Mouse (Mus musculus) heart, adult 2 months (tissue): ENCODE measurements around the gene Rab3gap2.

Source experiments
- CTCF ChIP-seq: fragments of 200-600 bp; IDR thresholded peaks from 2 replicates; pipeline ENCODE4 v1.8.1; 2022; ENCODE audit warnings: antibody characterized with exemption, mild to moderate bottlenecking, moderate library complexity
- EP300 ChIP-seq: fragments of 200-500 bp; IDR thresholded peaks from 2 replicates; pipeline ENCODE4 v1.6.1; 2011; ENCODE audit warnings: low read depth, low read length, control low read depth; ENCODE audit not compliant: insufficient read depth
- POLR2A ChIP-seq: fragments of 200-500 bp; IDR thresholded peaks from 2 replicates; pipeline ENCODE4 v1.6.1; 2011; ENCODE audit warnings: mild to moderate bottlenecking, low read depth, low read length, control low read depth; ENCODE audit not compliant: insufficient read depth

- TF ChIP-seq EP300, result no peak
- no peak for TF ChIP-seq CTCF
- TF ChIP-seq POLR2A, result no peak
Observed at GRCm38 (mm10) chr1:185329851-185330250, 125.9 kb downstream of the Rab3gap2 start.
